Mouse (Mus musculus): ENCODE data around the gene Ctnnd2. TPM values are rescaled to one million over a fixed set of nuclear protein-coding genes. Genes with fewer than 3 reads are reported as not detected.

Ctnnd2 gene
- total RNA-seq, 2 experiments from 2014 or later, result 223 to 236 TPM

- DNase-seq (ENCODE audit: low spot score in 2 of 2), result no peak
Observed at GRCm38 (mm10) chr15:30383075-30383842, 210.9 kb downstream of the Ctnnd2 start.

DNA sequence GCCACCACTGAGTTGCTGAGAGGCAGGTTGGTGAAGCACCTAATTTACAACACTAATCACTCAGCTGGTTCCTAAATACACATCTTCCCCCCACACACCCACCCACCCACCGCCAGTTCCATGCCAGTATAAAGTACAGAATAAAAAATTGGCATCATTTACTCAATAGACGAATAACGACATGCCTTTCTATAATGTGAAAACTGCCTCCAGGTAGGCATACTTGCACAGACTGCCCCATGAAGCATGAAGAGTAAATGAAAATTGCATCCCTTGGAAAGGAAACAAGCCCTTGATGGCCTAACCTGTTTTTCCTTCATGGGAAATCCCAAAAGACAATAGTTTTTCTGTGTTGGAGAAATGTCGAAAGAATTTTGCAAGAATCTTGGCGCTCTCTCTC lies 212.0 kb downstream of the Ctnnd2 start:
- no peak for DNase-seq (ENCODE audit: low spot score in 2 of 2)

- DNase-seq (ENCODE audit: low spot score in 2 of 2), result no peak
Observed at GRCm38 (mm10) chr15:30386489-30386888, 214.1 kb downstream of the Ctnnd2 start.

DNA sequence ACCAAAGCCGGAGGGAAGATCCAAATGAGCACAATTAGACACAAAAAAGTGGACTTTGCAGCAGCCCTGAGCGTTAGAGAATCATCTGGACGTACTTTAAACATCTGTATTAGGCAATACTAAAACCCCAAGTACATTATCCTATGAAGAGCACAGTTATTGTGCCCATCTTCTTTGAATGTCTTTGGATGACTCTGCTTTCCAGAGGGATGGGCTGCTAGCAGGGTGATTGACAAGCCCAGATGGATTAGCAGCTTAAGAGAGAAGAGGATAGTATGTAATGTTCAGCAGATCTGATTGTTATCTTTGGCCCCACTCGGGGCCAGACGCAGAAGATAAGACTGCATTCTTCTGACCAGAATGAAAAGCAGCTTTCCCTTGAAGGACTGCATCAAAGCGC lies 214.9 kb downstream of the Ctnnd2 start:
- DNase-seq (ENCODE audit: low spot score in 2 of 2), result no peak

DNA sequence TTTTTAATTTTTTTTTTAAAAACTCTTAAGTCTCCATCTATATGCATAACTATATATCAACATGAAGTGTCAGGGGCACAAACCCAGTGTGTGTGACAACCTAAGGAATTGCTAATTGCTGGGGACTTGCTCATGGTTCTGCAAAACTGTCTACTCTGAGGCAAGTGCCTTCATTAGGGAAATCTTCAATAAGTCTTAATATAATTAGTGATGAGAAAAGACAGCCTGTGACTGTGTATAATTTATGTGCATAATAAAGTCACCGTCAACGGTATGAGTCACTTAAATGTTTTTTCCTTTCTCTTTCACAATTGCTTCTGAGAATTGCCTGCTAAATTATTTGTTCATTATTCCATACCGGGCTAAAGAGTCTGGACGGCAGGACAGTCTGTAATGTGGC lies 228.7 kb downstream of the Ctnnd2 start:
- no peak for DNase-seq (ENCODE audit: low spot score in 2 of 2)

DNA sequence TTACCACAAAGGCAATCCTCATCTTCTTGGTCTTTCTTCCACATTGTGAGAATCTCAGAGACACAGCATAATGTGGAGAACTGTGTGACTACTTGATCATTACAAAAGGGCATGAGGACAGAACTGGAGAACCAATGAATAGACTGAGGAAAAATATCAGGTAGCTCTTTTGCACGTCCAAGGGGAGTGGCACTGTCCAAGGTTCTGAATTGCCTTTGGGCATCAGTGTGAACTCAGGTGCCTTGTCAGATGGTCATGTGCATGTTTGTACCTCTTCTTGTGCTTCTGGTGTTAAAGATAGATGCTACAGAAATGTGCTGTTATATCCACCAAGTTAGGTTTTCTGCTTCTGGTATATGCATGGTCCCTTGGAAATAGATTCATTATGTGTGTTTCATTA lies 233.9 kb downstream of the Ctnnd2 start:
- no peak for DNase-seq (ENCODE audit: low spot score in 2 of 2)

DNA sequence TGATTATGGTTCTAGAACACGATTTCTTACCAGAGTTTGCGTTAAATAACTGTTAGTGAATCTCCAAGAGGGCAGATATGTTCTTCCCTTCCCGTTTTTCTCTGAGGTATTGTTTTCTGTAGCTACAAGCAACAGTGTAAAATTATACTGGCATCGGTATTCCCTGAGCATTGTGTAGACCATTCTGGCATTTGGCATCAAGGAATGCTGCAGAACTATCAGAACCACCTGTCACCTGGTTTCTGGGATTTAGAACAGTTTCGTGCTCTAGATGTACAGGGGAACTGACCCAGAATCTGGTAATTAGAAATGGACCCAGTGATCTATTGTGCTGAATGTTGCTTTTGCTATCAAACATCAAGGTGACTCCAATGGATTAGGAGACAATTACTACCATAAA lies 250.8 kb downstream of the Ctnnd2 start:
- no peak for DNase-seq (ENCODE audit: low spot score in 2 of 2)

DNA sequence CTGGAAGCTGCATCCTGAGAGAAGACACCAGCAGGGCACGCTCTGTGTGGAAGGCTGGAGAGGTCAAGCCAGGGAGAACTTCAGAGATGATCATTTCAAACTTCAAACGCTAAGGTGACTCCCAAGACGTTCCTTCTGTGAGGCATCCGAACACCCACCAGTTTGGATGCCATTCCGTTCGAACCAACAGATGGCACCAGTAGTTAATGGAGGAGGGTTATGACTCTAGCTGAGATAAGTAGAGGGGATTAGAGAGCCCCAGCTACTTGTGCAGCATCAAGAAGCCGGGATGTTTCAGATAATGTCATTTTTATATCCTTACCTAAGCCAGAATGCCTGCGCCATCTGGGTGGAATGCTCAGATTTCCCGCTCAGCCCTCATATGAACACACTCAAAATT lies 251.9 kb downstream of the Ctnnd2 start:
- DNase-seq (ENCODE audit: low spot score in 2 of 2), result peak; percentile 26 to 27

DNA sequence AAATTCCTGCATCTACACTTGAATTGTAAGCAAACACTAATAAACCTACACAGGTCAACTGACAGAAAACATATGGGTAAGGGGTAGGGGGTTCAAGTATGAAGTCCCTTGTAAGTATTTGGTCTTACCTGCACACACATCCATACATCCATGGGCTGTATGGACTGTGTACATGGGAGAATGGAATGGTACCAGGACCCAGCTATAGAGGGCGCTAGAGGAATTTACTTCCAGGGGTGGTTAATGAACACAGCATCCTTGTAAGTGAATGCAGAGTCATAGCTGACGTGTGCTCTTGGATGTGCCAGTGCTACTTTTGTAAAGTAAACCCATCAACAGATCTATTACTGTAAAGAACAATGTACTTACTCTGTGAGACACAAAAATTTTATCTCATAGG lies 254.9 kb downstream of the Ctnnd2 start:
- DNase-seq (ENCODE audit: low spot score in 2 of 2), result peak; percentile 44 to 55

DNA sequence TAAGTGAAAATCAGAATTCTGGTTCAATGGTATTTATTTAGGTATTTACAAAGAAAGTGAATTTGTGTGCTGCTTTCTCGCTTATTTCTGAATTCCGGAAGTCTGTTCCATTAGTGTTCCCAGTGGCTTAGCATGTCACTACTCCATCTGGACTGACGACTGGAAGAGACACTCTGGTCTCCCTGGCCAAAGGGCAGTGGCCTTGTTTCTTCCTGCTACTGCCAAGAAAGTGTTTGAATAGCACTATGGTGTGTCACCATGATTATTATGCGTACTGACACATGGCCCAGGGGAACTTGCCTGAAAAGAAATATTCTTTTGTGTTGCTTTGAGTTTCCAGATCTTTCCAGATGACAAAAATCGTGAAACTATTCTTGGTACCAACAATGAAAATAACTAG lies 266.7 kb downstream of the Ctnnd2 start:
- DNase-seq (ENCODE audit: low spot score in 2 of 2), result no peak

GRCm38 (mm10) chr15:30450765-30451164 lies 278.4 kb downstream of the Ctnnd2 start:
- DNase-seq (ENCODE audit: low spot score in 2 of 2), result no peak

DNA sequence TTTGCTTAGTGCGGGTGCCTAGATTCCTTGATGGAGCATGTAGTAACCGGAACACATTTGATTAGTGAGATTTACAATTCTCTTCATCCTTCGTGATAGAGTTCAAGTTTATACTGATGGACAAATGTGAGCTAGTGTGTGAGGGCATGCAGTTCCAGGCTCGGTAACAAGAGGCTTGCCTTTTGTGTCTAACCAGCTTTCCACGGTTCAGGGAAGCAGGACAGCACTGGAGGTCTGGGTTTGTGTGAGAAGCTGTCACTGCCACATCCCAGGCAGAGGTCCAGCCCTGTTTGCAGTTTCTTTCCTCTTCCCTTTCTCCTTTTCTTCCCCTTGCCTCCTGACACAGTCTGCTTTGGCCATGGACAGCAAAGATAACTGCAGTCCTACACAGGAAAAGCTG lies 279.5 kb downstream of the Ctnnd2 start:
- DNase-seq (ENCODE audit: low spot score in 2 of 2), result no peak

- peak; percentile 34 to 36 for DNase-seq (ENCODE audit: low spot score in 2 of 2)
Observed at GRCm38 (mm10) chr15:30457541-30458250, 285.3 kb downstream of the Ctnnd2 start.

GRCm38 (mm10) chr15:30458671-30459070 lies 286.3 kb downstream of the Ctnnd2 start:
- DNase-seq (ENCODE audit: low spot score in 2 of 2), result no peak

DNA sequence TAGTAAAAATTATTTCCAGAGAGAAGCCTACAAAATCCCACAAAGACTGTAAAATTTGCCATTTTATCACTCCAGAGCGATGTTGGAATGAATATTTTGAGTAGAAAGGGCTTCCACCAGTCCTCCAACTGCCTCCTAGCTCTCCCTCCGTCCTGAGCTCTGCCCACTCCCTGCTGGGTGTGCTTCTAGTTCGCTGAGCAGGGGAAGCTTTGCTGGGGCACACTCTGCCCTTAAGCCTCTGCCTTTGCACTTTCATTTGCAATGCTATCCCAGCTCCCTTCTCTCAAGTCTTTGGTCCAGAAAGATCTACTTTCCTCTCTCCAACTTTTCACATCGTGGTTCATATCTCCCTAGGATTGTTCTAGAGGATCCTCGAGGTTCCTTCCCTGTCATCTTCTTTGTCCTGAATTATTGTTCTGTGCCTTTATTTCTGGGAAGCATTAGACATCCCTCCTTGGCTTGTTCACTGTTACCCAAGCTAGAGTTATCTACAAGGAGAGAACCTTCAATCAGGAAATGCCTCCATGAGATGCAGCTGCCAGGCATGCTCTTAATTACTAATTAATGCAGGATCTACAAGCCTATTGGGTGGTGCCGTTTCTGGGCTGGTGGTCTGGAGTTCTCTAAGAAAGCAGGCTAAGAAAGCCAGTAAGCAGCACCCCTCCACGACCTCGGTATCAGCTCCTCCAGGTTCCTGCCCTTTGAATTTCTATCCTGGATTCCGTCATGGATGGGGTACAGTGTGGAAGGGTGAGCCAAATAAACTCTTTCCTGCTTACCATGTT lies 288.1 kb downstream of the Ctnnd2 start:
- no peak for DNase-seq (ENCODE audit: low spot score in 2 of 2)

- DNase-seq (ENCODE audit: low spot score in 2 of 2), result no peak
Observed at GRCm38 (mm10) chr15:30462804-30463423, 290.5 kb downstream of the Ctnnd2 start.

GRCm38 (mm10) chr15:30463471-30464047 lies 291.2 kb downstream of the Ctnnd2 start:
- DNase-seq (ENCODE audit: low spot score in 2 of 2), result no peak

GRCm38 (mm10) chr15:30466950-30467543 lies 294.7 kb downstream of the Ctnnd2 start:
- DNase-seq (ENCODE audit: low spot score in 2 of 2), result no peak

DNA sequence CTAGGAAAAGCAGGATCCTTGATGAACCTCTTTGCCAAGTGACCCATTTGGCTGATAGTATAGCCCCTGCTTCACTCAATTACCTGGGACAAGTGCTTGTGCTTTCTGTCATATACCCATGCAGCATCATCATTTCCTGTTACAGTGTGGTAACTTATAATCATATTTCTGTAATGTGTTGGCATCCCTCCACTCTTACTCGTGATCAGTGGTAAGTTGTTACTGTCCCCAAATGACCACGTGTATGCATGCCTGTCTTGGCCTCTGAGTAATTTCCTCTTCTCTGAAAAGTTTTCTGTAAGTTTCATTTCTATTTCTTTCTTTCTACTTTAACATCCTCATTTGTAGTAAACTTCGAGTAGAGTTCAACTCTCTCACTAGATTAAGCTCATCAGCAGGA lies 296.4 kb downstream of the Ctnnd2 start:
- no peak for DNase-seq (ENCODE audit: low spot score in 2 of 2)

DNA sequence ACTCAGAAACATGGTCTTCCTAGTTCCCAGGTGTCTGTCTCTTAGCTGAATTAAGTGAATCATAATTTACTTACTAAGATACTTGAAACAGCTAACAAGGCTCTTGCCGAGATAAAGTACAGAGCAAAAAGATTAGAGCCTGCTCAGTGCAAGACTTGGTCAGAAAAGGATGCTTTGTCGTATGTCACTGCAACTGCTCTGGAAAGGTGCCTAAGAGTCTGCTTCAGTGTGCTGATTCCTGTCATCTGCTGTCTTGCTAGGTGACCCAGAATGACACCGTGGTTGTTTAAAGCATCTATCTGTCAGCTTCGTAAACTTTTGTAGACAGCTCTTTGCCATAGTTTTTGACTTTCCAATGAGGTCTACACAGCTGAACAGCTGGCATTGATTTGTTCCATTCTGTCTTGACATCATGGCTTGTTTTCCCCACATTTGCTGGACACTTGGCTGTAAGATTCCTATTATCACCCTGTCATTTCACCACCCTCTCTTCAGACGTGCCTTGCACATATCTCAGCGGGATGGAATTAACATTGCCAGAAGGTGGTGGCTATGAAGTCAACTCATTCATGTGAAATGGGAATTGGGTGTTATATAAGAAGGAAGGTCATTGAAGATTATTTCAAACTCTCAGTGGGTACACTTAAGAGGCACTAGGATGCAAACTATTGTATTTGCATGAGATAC lies 299.0 kb downstream of the Ctnnd2 start:
- no peak for DNase-seq (ENCODE audit: low spot score in 2 of 2)
